Mouse (Mus musculus) liver, embryonic 12.5 days (tissue): ENCODE measurements around the gene Olfr112. TPM values are rescaled to one million over a fixed set of nuclear protein-coding genes. Genes with fewer than 3 reads are reported as not detected.
"Not testable (repeated sequence)": the region's sequence is repeated elsewhere in the genome, so short reads cannot be mapped to it uniquely, and the experiment has no call there.

Experiments used
- ATAC-seq: fragments of 200-750 bp; cut with Nextera tagmentation; 2 replicates; pipeline ENCODE4 v1.8.0; 2017; ENCODE audit warnings: moderate number of reproducible peaks, mild to moderate bottlenecking, moderate library complexity
- H3K27ac ChIP-seq: fragments of 300-500 bp; sonication (generic); 2 replicates; pipeline ENCODE4 v1.5.1; 2016; ENCODE audit warnings: mild to moderate bottlenecking
- H3K27me3 ChIP-seq: fragments of 300-500 bp; sonication (generic); replicated peaks from 2 replicates; pipeline ENCODE4 v1.6.1; 2016; ENCODE audit warnings: mild to moderate bottlenecking, moderate library complexity
- H3K36me3 ChIP-seq: fragments of 300-500 bp; sonication (generic); 2 replicates; pipeline ENCODE4 v1.6.1; 2016; ENCODE audit warnings: mild to moderate bottlenecking, moderate library complexity
- H3K4me1 ChIP-seq: fragments of 300-500 bp; sonication (generic); 2 replicates; pipeline ENCODE4 v1.6.1; 2016
- H3K4me2 ChIP-seq: fragments of 300-500 bp; sonication (generic); 2 replicates; pipeline ENCODE4 v1.6.1; 2016; ENCODE audit warnings: mild to moderate bottlenecking, moderate library complexity
- H3K4me3 ChIP-seq: fragments of 300-500 bp; sonication (generic); 2 replicates; pipeline ENCODE4 v1.5.1; 2016; ENCODE audit warnings: mild to moderate bottlenecking, moderate library complexity
- H3K9ac ChIP-seq: fragments of 300-500 bp; sonication (generic); 2 replicates; pipeline ENCODE4 v1.6.1; 2016; ENCODE audit warnings: mild to moderate bottlenecking, moderate library complexity
- H3K9me3 ChIP-seq: fragments of 300-500 bp; sonication (generic); replicated peaks from 2 replicates; pipeline ENCODE4 v1.6.1; 2016; ENCODE audit warnings: mild to moderate bottlenecking, moderate library complexity
- WGBS: fragments of 180-500 bp; shearing (Covaris S2); methylation state at CpG from one replicate; pipeline ENCODE4 v1.1.7; 2016; ENCODE audit not compliant: insufficient replicate concordance; 5-methylcytosine and 5-hydroxymethylcytosine counted together
- polyA plus RNA-seq: library from polyadenylated mRNA; unstranded; fragments of >200 nt; fragmentation: Nextera tagmentation; extraction: Ambion mirVana; gene quantifications from 2 replicates; pipeline ENCODE4 v1.2.1, GENCODE M21; 2016

The Olfr112 gene
- polyA plus RNA-seq = not detected in 2 replicates

GRCm38 (mm10) chr17:37569351-37569750 is at the start of gene Olfr112:
Olfr112 (minus strand) TSS chr17:37569451.
- no peak for ATAC-seq
- H3K4me1 ChIP-seq = no peaks in the 10 kb centered on the region

GRCm38 (mm10) chr17:37592643-37593042 is 23.4 kb upstream of the Olfr112 start, which contains the start of gene Olfr114:
Olfr114 (minus strand) TSS chr17:37592743.
- no peak within 1 kb of the TSS for H3K4me3 ChIP-seq
- H3K9me3 ChIP-seq = no peaks in the 10 kb centered on the region
- H3K27ac ChIP-seq = no peak within 1 kb of the TSS
- no peak within 1 kb of the TSS for H3K4me2 ChIP-seq
- no peaks in the 10 kb centered on the region for H3K36me3 ChIP-seq
- no peaks in the 10 kb centered on the region for H3K4me1 ChIP-seq
- H3K27me3 ChIP-seq = no peaks in the 10 kb centered on the region
- no peak for ATAC-seq
- no peak within 1 kb of the TSS for H3K9ac ChIP-seq

More at GRCm38 (mm10) chr17:37569351-37569750, at the start of gene Olfr112:
- Histone ChIP-seq H3K36me3 (no peaks in the 10 kb centered on the region), H3K4me2 (no peak within 1 kb of the TSS), H3K9ac (no peak within 1 kb of the TSS), H3K9me3 (no peaks in the 10 kb centered on the region), H3K27ac (no peak within 1 kb of the TSS), H3K4me3 (no peak within 1 kb of the TSS), H3K27me3 (no peaks in the 10 kb centered on the region)

GRCm38 (mm10) chr17:37577563-37577962 is 8.3 kb upstream of the Olfr112 start, which contains the start of gene Olfr113:
Olfr113 (minus strand) TSS chr17:37577663.
- no peaks in the 10 kb centered on the region for H3K9me3 ChIP-seq
- no peaks in the 10 kb centered on the region for H3K27me3 ChIP-seq
- H3K4me1 ChIP-seq = no peaks in the 10 kb centered on the region
- H3K4me3 ChIP-seq = no peak within 1 kb of the TSS
- H3K27ac ChIP-seq = no peak within 1 kb of the TSS
- H3K4me2 ChIP-seq = no peak within 1 kb of the TSS
- no peaks in the 10 kb centered on the region for H3K36me3 ChIP-seq
- no peak within 1 kb of the TSS for H3K9ac ChIP-seq
- no peak for ATAC-seq

- H3K4me1 ChIP-seq = no peaks in the 10 kb centered on the region
- WGBS = 56% methylated on average over 1 of the region's 1 CpGs
- H3K4me2 ChIP-seq = no peak overlapping the region
- no peak overlapping the region for H3K27ac ChIP-seq
- H3K36me3 ChIP-seq = no peaks in the 10 kb centered on the region
- H3K27me3 ChIP-seq = no peaks in the 10 kb centered on the region
- H3K9me3 ChIP-seq = no peaks in the 10 kb centered on the region
- no peak overlapping the region for H3K4me3 ChIP-seq
- H3K9ac ChIP-seq = no peak overlapping the region
- no peak for ATAC-seq
Observed at GRCm38 (mm10) chr17:37558913-37559615, 10.2 kb downstream of the Olfr112 start.

- Histone ChIP-seq H3K4me2 (no peak overlapping the region), H3K27ac (no peak overlapping the region), H3K9ac (no peak overlapping the region), H3K4me3 (no peak overlapping the region), H3K27me3 (no peaks in the 10 kb centered on the region), H3K36me3 (no peaks in the 10 kb centered on the region), H3K9me3 (no peaks in the 10 kb centered on the region), H3K4me1 (no peaks in the 10 kb centered on the region)
- 52% methylated on average over 3 of the region's 3 CpGs for WGBS
- ATAC-seq = no peak
Observed at GRCm38 (mm10) chr17:37543800-37544435, 25.3 kb downstream of the Olfr112 start.

GRCm38 (mm10) chr17:37541454-37542119 is 27.7 kb downstream of the Olfr112 start:
- no peak overlapping the region for H3K4me2 ChIP-seq
- H3K9me3 ChIP-seq = no peaks in the 10 kb centered on the region
- no peak overlapping the region for H3K4me3 ChIP-seq
- no peak overlapping the region for H3K9ac ChIP-seq
- H3K27ac ChIP-seq = no peak overlapping the region
- H3K27me3 ChIP-seq = no peaks in the 10 kb centered on the region
- ATAC-seq = no peak
- no peaks in the 10 kb centered on the region for H3K36me3 ChIP-seq
- 70% methylated on average over 4 of the region's 4 CpGs for WGBS
- H3K4me1 ChIP-seq = no peaks in the 10 kb centered on the region

GRCm38 (mm10) chr17:37538416-37538815 is 30.8 kb downstream of the Olfr112 start:
- not testable (repeated sequence) for H3K9ac ChIP-seq, H3K9me3 ChIP-seq, H3K4me2 ChIP-seq, H3K4me3 ChIP-seq, H3K4me1 ChIP-seq, H3K36me3 ChIP-seq, H3K27ac ChIP-seq, H3K27me3 ChIP-seq, ATAC-seq
- 23% methylated on average over 1 of the region's 1 CpGs for WGBS

GRCm38 (mm10) chr17:37535173-37535572 is 34.1 kb downstream of the Olfr112 start:
- no peaks in the 10 kb centered on the region for H3K27me3 ChIP-seq
- no peak overlapping the region for H3K27ac ChIP-seq
- H3K4me1 ChIP-seq = no peaks in the 10 kb centered on the region
- no peaks in the 10 kb centered on the region for H3K36me3 ChIP-seq
- H3K4me3 ChIP-seq = no peak overlapping the region
- no peak for ATAC-seq
- no peak overlapping the region for H3K9ac ChIP-seq
- no peaks in the 10 kb centered on the region for H3K9me3 ChIP-seq
- no peak overlapping the region for H3K4me2 ChIP-seq

- 17% methylated on average over 1 of the region's 1 CpGs for WGBS
- not testable (repeated sequence) for ATAC-seq, H3K27ac ChIP-seq, H3K36me3 ChIP-seq, H3K9ac ChIP-seq, H3K27me3 ChIP-seq, H3K4me1 ChIP-seq, H3K9me3 ChIP-seq, H3K4me3 ChIP-seq, H3K4me2 ChIP-seq
Observed at GRCm38 (mm10) chr17:37525427-37525826, 43.8 kb downstream of the Olfr112 start.

- H3K27ac ChIP-seq, H3K4me3 ChIP-seq, H3K4me1 ChIP-seq, H3K9ac ChIP-seq, H3K27me3 ChIP-seq, ATAC-seq, H3K4me2 ChIP-seq, H3K9me3 ChIP-seq, H3K36me3 ChIP-seq: not testable (repeated sequence)
Observed at GRCm38 (mm10) chr17:37524612-37525011, 44.6 kb downstream of the Olfr112 start.
